ENCODE assay signal across 8 mouse cellular contexts in genomic region chr14:49525176-49525930, GRCm38 (mm10). TPM values are rescaled to one million over a fixed set of nuclear protein-coding genes. Genes with fewer than 3 reads are reported as not detected.
DNase-seq lines count a peak whose midpoint lies in the region; ATAC-seq and TF ChIP-seq lines count a peak whose summit lies in the region.

No protein-coding gene starts in this region.

- H3K4me1 ChIP-seq in hindbrain, embryonic 15.5 days (replicated peaks): peaks cover 8% of the 10 kb centered on the region; the same call in 1 of the 2 replicates

- H3K9ac ChIP-seq in hindbrain, embryonic 15.5 days: peak overlapping the region; percentile 63

- intact Hi-C loops in left cerebral cortex, adult 2 months (cut with DNase I): loop anchor here (2.0 to 10.0 kb wide), 3 partner anchors 31 to 199 kb away; no protein-coding TSS in a partner anchor

- H3K27ac ChIP-seq in hindbrain, embryonic 15.5 days (replicated peaks): peak overlapping the region; percentile 79
- peak overlapping the region; percentile 91 for H3K27ac ChIP-seq in left cerebral cortex, adult 2 months

- no peak; the same call in 1 of the 2 replicates for TF ChIP-seq CTCF in left cerebral cortex, adult 2 months (IDR thresholded peaks at IDR 0.05)

- H3K36me3 ChIP-seq in hindbrain, embryonic 15.5 days: no peaks in the 10 kb centered on the region

- peaks cover 3% of the 10 kb centered on the region; the same call in 1 of the 2 replicates for H3K27me3 ChIP-seq in hindbrain, embryonic 15.5 days

- under 1% methylated on average over 62 of the region's 63 CpGs for WGBS in hindbrain, embryonic 15.5 days

- H3K4me2 ChIP-seq in hindbrain, embryonic 15.5 days: peak overlapping the region; percentile 77

- no peaks in the 10 kb centered on the region for H3K9me3 ChIP-seq in hindbrain, embryonic 15.5 days

- peak overlapping the region; percentile 69 for H3K4me3 ChIP-seq in hindbrain, embryonic 15.5 days
- peak overlapping the region; percentile 75 for H3K4me3 ChIP-seq in left cerebral cortex, adult 2 months

- peak; percentile 86 for ATAC-seq in hindbrain, embryonic 15.5 days (ENCODE audit: low FRiP score, low read depth)
- no peak for ATAC-seq in inflammation-experienced regulatory T-cells, adult 6 months

- DNase-seq in WW6 (ENCODE audit: low read depth, low spot score): peak; percentile 39
- peak; percentile 34 for DNase-seq in cerebellum, adult 9-11 months
- peak; percentile 13 to 33 for DNase-seq in frontal cortex, postnatal 14 days (ENCODE audit: low spot score in 2 of 2)
- peak in 1 of 2 experiments; percentile 58 for DNase-seq in left cerebral cortex, adult 2 months (ENCODE audit: extremely low spot score in 1 of 2, low spot score in 2 of 2)
- DNase-seq in lung, postnatal 4 days: peak; percentile 72 to 73
- peak; percentile 33 to 39 for DNase-seq in right cerebral cortex, postnatal 36 days (ENCODE audit: low spot score in 2 of 2)

RNA-seq across cellular contexts. Expression of gene Slc35f4, which starts 0.5 kb away (rescaled TPM):
- 19.9 and 22.5 TPM in 2 replicates for polyA plus RNA-seq in hindbrain, embryonic 15.5 days (2015; fragmentation: Nextera tagmentation; extraction: Ambion mirVana)
- 10 to 100 TPM; 18.5 to 22.5 TPM for total RNA-seq in left cerebral cortex, adult 2 months (2021)
- not detected for polyA plus RNA-seq in inflammation-experienced regulatory T-cells, adult 6 months (2017; shearing (Covaris generic))

Comparison
In these comparisons a context has a peak if more than half of its experiments do, and no peak if none do; other contexts are left out.
1. RNA of gene Slc35f4, which starts 0.5 kb away (polyA plus RNA-seq): 19.9 to 22.5 TPM in hindbrain, embryonic 15.5 days; not detected in inflammation-experienced regulatory T-cells, adult 6 months; every median in the first group is over 10 times any median in the second.